Mouse (Mus musculus) stomach, embryonic 14.5 days (tissue): Measurements from ENCODE around the gene Kcnk13. TPM values are rescaled to one million over a fixed set of nuclear protein-coding genes. Genes with fewer than 3 reads are reported as not detected.
A peak's percentile ranks its signal among the peaks of the same experiment; 100 is the strongest.

Experiments used
- ATAC-seq: fragments of 200-750 bp; cut with Nextera tagmentation; 2 replicates; pipeline ENCODE4 v1.8.0; 2017; ENCODE audit warnings: low read depth, moderate TSS enrichment; ENCODE audit not compliant: insufficient number of reproducible peaks, insufficient read depth, low FRiP score
- H3K27ac ChIP-seq: fragments of 300-500 bp; sonication (generic); 2 replicates; pipeline ENCODE4 v1.5.1; 2014; ENCODE audit warnings: mild to moderate bottlenecking, low read length, moderate library complexity, mixed read lengths
- H3K27me3 ChIP-seq: fragments of 300-500 bp; sonication (generic); 2 replicates; pipeline ENCODE4 v1.6.1; 2014; ENCODE audit warnings: low read length, control low read depth, mixed read lengths; ENCODE audit not compliant: control insufficient read depth, insufficient read depth
- H3K36me3 ChIP-seq: fragments of 300-500 bp; sonication (generic); 2 replicates; pipeline ENCODE4 v1.6.1; 2014; ENCODE audit warnings: mild to moderate bottlenecking, control low read depth, low read length, moderate library complexity, mixed read lengths; ENCODE audit not compliant: control insufficient read depth, insufficient read depth
- H3K4me1 ChIP-seq: fragments of 300-500 bp; sonication (generic); 2 replicates; pipeline ENCODE4 v1.6.1; 2014; ENCODE audit warnings: low read length, control low read depth, mixed read lengths; ENCODE audit not compliant: control insufficient read depth, insufficient read depth
- H3K4me2 ChIP-seq: fragments of 300-500 bp; sonication (generic); replicated peaks from 2 replicates; pipeline ENCODE4 v1.6.1; 2014; ENCODE audit warnings: low read depth, low read length, control low read depth
- H3K4me3 ChIP-seq: fragments of 300-500 bp; sonication (generic); 2 replicates; pipeline ENCODE4 v1.5.1; 2014; ENCODE audit warnings: low read depth, low read length, control low read depth
- H3K9ac ChIP-seq: fragments of 300-500 bp; sonication (generic); replicated peaks from 2 replicates; pipeline ENCODE4 v1.6.1; 2014; ENCODE audit warnings: low read depth, mild to moderate bottlenecking, control low read depth, low read length, moderate library complexity, mixed read lengths
- H3K9me3 ChIP-seq: fragments of 300-500 bp; sonication (generic); 2 replicates; pipeline ENCODE4 v1.6.1; 2016; ENCODE audit warnings: low read depth, low read length, control low read depth; ENCODE audit not compliant: control insufficient read depth
- WGBS: fragments of 180-500 bp; shearing (Covaris S2); extraction: QIAGEN DNeasy Blood & Tissue Kit; methylation state at CpG from one replicate; pipeline ENCODE4 v1.1.7; 2014; 5-methylcytosine and 5-hydroxymethylcytosine counted together
- polyA plus RNA-seq: library from polyadenylated mRNA; unstranded; fragments of >200 nt; fragmentation: Nextera tagmentation; extraction: Ambion mirVana; gene quantifications from 2 replicates; pipeline ENCODE4 v1.2.1, GENCODE M21; 2014

Kcnk13 gene
- polyA plus RNA-seq, 1 experiment from 2014 or later, result 0.27 TPM

- 0 out of 2 replicates have a peak, but pooled peaks cover 2% of the 10 kb centered on the region for H3K9me3 ChIP-seq
- H3K27me3 ChIP-seq, result no peaks in the 10 kb centered on the region
- ATAC-seq, result no peak
- WGBS, result 94% methylated on average over 5 of the region's 5 CpGs
- H3K9ac ChIP-seq, result no peak overlapping the region
- no peak overlapping the region for H3K4me2 ChIP-seq
- no peak overlapping the region for H3K27ac ChIP-seq
- no peaks in the 10 kb centered on the region for H3K36me3 ChIP-seq
- H3K4me1 ChIP-seq, result no peaks in the 10 kb centered on the region
- H3K4me3 ChIP-seq, result no peak overlapping the region
Measured at GRCm38 (mm10) chr12:99995951-99996350, 31.7 kb downstream of the Kcnk13 start.

GRCm38 (mm10) chr12:99999726-100000125 is 35.4 kb downstream of the Kcnk13 start:
- Histone ChIP-seq H3K27me3 (no peaks in the 10 kb centered on the region), H3K4me2 (no peak overlapping the region), H3K9ac (no peak overlapping the region), H3K36me3 (no peaks in the 10 kb centered on the region), H3K27ac (no peak overlapping the region), H3K9me3 (no peaks in the 10 kb centered on the region), H3K4me3 (no peak overlapping the region), H3K4me1 (no peaks in the 10 kb centered on the region)
- 73% methylated on average over 5 of the region's 5 CpGs for WGBS
- ATAC-seq, result no peak

- no peaks in the 10 kb centered on the region for H3K36me3 ChIP-seq
- no peak for ATAC-seq
- H3K9me3 ChIP-seq, result no peaks in the 10 kb centered on the region
- H3K4me2 ChIP-seq, result no peak overlapping the region
- WGBS, result 84% methylated on average over 7 of the region's 7 CpGs
- H3K27ac ChIP-seq, result no peak overlapping the region
- no peak overlapping the region for H3K9ac ChIP-seq
- H3K4me3 ChIP-seq, result no peak overlapping the region
- no peaks in the 10 kb centered on the region for H3K4me1 ChIP-seq
- H3K27me3 ChIP-seq, result no peaks in the 10 kb centered on the region
Measured at GRCm38 (mm10) chr12:100000381-100000780, 36.1 kb downstream of the Kcnk13 start.

GRCm38 (mm10) chr12:100001246-100001645 is 36.9 kb downstream of the Kcnk13 start:
- WGBS, result 87% methylated on average over 3 of the region's 3 CpGs
- Histone ChIP-seq H3K9ac (no peak overlapping the region), H3K4me2 (no peak overlapping the region), H3K4me1 (no peaks in the 10 kb centered on the region), H3K27ac (no peak overlapping the region), H3K9me3 (no peaks in the 10 kb centered on the region), H3K27me3 (no peaks in the 10 kb centered on the region), H3K36me3 (no peaks in the 10 kb centered on the region), H3K4me3 (no peak overlapping the region)
- no peak for ATAC-seq

GRCm38 (mm10) chr12:100001910-100002309 is 37.6 kb downstream of the Kcnk13 start:
- Histone ChIP-seq H3K9ac (no peak overlapping the region), H3K9me3 (no peaks in the 10 kb centered on the region), H3K27ac (no peak overlapping the region), H3K36me3 (no peaks in the 10 kb centered on the region), H3K4me2 (no peak overlapping the region), H3K4me1 (no peaks in the 10 kb centered on the region), H3K27me3 (no peaks in the 10 kb centered on the region), H3K4me3 (no peak overlapping the region)
- WGBS, result 61% methylated on average over 3 of the region's 3 CpGs
- ATAC-seq, result no peak

GRCm38 (mm10) chr12:100002914-100003587 is 38.8 kb downstream of the Kcnk13 start:
- Histone ChIP-seq H3K9ac (no peak overlapping the region), H3K9me3 (no peaks in the 10 kb centered on the region), H3K27me3 (no peaks in the 10 kb centered on the region), H3K4me3 (no peak overlapping the region), H3K4me1 (no peaks in the 10 kb centered on the region), H3K36me3 (no peaks in the 10 kb centered on the region), H3K4me2 (no peak overlapping the region), H3K27ac (no peak overlapping the region)
- WGBS, result 32% methylated on average over 8 of the region's 8 CpGs
- ATAC-seq, result peak; percentile 49; the same call in 1 of the 2 replicates

- ATAC-seq, result no peak
- WGBS, result 92% methylated on average over 5 of the region's 5 CpGs
- Histone ChIP-seq H3K27me3 (no peaks in the 10 kb centered on the region), H3K4me3 (no peak overlapping the region), H3K9ac (no peak overlapping the region), H3K4me2 (no peak overlapping the region), H3K36me3 (no peaks in the 10 kb centered on the region), H3K4me1 (no peaks in the 10 kb centered on the region), H3K27ac (no peak overlapping the region), H3K9me3 (no peaks in the 10 kb centered on the region)
Measured at GRCm38 (mm10) chr12:100005285-100005684, 41.0 kb downstream of the Kcnk13 start.

GRCm38 (mm10) chr12:100006681-100007080 is 42.4 kb downstream of the Kcnk13 start:
- Histone ChIP-seq H3K4me1 (no peaks in the 10 kb centered on the region), H3K27me3 (no peaks in the 10 kb centered on the region), H3K4me2 (no peak overlapping the region), H3K9ac (no peak overlapping the region), H3K27ac (no peak overlapping the region), H3K4me3 (no peak overlapping the region), H3K9me3 (no peaks in the 10 kb centered on the region), H3K36me3 (no peaks in the 10 kb centered on the region)
- ATAC-seq, result no peak
- 46% methylated on average over 2 of the region's 2 CpGs for WGBS

- H3K9me3 ChIP-seq, result no peaks in the 10 kb centered on the region
- H3K4me3 ChIP-seq, result no peak overlapping the region
- no peak for ATAC-seq
- no peak overlapping the region for H3K4me2 ChIP-seq
- no peaks in the 10 kb centered on the region for H3K36me3 ChIP-seq
- H3K4me1 ChIP-seq, result no peaks in the 10 kb centered on the region
- 83% methylated on average over 3 of the region's 3 CpGs for WGBS
- H3K9ac ChIP-seq, result no peak overlapping the region
- H3K27ac ChIP-seq, result no peak overlapping the region
- H3K27me3 ChIP-seq, result no peaks in the 10 kb centered on the region
Measured at GRCm38 (mm10) chr12:100012839-100013238, 48.5 kb downstream of the Kcnk13 start.
